Mouse (Mus musculus) layer of hippocampus, adult 9-11 months (tissue): ENCODE data around the gene Rif1.
"Not testable (repeated sequence)": the region's sequence is repeated elsewhere in the genome, so short reads cannot be mapped to it uniquely, and the experiment has no call there.

Experiments
- DNase-seq: peaks from one replicate; pipeline ENCODE4 v3.0.0; 2022

Rif1 gene

DNA sequence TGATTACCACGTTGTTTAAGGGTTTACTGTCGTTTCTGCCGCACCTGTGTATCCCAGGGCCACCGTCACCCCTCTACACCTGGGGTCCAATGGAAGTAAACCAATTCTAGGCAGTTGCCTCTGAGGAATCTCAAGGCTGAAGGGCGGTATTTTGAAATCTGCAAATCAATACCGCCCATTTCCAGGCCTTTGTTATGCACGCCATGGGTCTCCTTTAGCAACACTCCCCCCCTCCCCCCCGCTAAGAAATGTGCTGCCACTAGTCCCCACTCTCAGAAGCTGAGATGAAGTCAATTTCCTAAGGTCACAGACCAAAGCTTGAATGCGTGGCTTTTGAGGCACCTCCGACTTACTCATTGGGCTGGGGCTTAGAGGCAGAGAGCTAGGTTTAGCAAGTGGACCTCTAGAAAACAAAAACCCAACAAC, 554 bp upstream of the Rif1 start:
- DNase-seq: no peak

DNA sequence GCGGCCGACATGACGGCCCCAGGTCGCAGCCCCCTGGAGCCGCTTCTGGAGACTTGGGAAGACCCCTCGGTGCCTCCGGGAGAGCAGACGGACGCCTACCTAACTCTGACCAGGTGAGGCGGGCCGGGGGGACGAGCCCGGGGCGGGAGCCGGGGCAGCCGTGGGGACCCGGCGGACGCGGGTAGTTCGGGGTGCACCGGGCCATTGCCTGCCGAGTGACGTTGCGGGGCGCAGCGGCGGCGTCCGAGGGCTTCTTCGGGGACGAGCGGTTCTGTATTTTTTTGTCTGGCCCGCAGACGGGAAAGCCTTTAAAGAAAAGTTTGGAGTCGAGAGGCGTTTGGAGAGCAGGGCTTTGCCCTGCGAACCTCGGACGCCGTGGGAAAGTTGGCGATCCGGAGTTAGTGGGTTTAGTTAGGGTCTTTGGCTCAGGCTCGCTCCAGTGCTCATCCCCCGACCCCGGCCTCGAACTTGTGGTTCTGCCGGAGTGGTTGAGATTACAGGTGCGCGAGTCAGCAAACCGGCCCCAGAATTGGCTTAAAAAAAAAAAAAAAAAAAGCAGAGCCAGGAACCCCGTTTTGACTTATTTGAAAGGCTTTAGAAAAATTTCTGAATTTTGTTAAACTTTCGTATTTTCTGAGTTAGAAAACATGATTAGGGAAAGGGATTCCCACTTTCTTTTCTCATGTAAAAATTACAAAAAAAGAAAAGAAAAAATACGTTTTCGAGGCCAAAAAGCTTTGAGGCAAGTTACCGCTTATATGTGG, 691 bp downstream of the Rif1 start:
- no peak for DNase-seq

DNA sequence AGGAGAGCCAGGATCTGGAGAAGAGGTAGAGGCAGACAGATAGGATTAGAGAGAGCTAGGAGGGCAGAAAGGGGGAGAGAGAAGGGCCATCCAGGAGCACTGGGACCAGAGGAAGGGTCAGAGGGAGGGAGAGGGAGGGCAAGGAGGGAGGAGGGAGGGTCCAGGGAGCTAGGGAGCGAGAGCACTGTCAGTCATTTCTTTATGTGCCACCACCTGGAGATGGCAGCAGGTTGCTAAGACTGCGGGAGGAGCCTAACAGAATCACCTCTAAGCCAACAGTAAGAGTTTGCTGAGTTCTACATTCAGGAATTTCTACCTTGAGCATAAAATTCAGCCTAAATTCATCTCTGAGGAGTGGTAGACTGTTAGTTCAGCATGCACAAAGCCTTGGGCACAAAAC, 6.0 kb downstream of the Rif1 start:
- no peak for DNase-seq

DNA sequence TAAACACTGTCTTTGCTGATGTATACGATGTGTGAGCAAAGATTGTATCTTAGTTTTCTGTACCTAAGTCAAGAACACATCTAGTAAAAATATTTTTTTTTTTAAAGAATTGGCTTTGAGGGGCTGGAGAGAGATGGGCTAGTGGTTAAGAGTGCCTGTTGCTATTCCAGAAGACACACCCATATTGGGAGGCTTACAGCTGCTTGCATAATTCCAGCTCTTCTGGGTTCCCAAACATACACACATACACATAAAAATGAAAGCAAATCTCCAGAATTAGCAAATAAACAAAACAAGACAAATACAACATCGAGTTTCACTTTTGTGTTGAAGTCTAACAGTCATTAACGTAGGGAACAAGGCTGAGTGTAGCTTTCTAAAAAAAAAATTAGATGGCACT, 11.4 kb downstream of the Rif1 start:
- no peak for DNase-seq

DNA sequence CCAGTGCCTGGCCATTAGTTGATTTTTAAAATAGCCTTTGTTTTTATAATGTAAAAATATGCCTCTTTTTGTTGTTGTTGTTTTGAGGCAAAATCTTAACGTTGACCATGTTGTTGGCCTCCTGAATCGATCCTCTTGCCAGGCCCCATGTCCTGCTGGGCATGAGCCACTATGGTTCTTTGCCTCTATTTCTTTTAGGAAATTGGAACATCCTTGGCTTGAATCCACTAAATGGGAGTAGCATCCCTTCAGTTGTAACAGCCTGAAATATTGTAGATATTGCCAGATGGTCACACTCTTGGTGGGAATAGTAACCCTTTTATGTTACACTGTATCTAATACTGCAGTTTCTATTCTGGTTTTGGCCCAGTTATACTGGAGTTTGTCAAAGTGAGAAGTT, 11.9 kb downstream of the Rif1 start:
- no peak for DNase-seq

DNA sequence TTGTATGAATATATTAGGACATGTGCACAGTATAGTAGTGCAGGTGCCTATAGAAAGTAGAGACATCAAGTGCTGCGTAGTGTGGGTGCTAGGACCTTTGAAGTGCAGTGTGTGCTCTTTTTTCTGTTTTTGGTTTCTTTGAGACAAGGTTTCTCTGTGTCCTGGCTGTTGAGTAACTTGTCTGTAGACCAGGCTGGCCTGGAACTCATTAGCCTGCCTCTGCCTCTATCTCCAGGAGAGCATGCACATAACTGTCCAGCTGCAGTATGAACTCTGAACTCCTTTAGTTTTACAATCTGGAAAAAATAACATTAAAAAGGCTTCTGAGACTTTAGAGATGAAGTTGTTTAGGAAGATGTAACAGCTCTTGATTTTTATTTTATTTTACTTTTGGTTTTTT, 41.5 kb downstream of the Rif1 start:
- no peak for DNase-seq

DNA sequence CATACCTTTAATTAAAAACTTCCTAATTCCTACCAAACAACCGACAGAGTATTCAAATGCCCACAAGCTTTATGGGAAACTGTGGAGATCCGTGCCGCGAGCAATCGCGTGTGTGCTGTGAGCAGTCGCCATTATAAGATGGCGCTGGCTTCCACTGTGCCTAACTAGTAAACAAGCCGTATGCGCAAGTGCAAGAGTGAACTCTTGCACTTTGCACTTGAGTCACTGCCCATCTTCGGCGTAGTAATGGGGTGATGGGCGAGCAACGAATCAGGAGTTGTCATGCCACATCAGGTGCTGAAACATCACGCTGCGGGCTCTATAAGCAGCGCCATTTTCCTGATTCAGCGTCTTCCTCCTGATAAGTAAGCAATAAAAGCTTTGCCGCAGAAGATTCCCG, 58.7 kb downstream of the Rif1 start:
- not testable (repeated sequence) for DNase-seq

DNA sequence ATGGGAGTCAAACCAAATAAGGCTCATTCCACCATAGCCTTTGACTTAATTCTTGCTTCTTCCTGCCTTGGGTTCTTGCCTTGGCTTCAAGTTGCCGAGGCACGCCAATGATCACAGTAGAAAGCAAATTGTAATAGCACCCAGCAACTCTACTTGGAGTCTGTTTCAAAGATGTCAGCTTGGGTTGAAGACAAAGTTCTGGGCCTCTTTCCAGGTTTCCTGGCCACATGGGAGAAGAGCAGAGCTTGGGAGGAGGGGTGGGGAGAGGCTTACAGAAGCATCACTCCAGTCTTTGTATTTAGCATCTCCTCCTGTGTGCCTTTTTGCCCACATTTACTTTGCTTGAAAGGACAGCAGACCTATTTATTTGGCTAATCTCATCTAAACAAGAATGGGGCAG, 60.7 kb downstream of the Rif1 start:
- DNase-seq: no peak

DNA sequence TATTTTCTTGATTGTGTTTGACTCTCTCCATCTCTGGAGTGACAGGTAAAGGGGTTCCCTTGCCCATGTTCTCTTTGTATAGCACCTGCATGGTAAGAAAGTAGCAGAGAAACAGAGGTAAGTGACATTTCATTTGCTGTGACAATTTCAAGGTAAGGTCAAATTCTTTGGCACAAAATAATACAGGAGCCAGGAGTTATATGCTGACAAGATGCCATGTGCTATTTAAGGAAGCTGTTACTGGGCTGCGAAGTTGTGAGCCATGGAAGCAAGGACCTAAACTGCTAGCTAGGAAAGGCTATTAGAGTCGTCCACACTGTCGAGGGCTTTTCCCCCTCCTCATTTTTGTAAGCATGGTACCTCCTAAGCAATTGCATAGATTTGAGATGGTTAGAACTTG, 80.4 kb downstream of the Rif1 start:
- DNase-seq: no peak

DNA sequence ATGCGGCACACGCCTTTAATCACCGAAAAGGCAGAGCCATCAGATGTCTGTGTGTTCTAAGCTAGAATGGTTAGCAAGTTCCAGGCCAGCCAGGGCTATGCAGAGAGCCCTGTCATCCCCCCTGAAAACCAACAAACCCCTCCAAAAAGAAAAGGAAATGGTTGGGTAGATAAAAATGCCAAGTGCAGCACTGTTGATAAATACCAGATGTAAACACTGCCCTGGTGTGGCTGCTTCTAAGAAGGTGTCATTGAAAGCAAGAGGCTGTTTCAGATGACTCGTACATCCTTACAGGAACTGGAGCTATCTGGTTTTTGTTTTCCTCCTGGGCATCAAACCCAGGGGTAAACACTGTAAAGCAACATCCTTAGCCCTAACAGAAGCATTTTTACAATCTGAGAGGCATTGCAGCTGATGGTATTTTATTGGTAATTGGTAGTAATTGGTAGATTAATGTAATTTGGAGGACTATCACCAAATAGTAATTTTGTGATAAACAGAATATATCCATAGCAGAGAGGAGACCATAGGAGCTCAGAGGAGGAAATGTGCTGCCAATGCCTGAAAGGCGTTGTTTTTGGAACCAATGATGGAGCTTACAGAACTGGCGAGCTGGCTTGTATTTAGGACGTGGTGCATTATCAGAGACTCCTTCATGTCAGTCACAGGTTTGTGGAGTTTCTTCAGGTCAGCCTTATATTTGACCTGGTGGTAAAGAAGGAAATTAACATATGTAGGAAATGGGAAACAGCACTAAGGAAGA, 96.8 kb downstream of the Rif1 start:
- no peak for DNase-seq
